Mouse (Mus musculus) neural tube, embryonic 14.5 days (tissue): ENCODE data around the gene Rnf166. TPM values are rescaled to one million over a fixed set of nuclear protein-coding genes. Genes with fewer than 3 reads are reported as not detected.
A peak's percentile ranks its signal among the peaks of the same experiment; 100 is the strongest.

Experiments used
- ATAC-seq: fragments of 200-750 bp; cut with Nextera tagmentation; 2 replicates; pipeline ENCODE4 v1.8.0; 2017; ENCODE audit warnings: low read depth, mild to moderate bottlenecking, moderate TSS enrichment, moderate library complexity
- H3K27ac ChIP-seq: fragments of 300-500 bp; sonication (generic); 2 replicates; pipeline ENCODE4 v1.5.1; 2014; ENCODE audit warnings: low read depth, mild to moderate bottlenecking, control low read depth, low read length, moderate library complexity, mixed read lengths
- H3K27me3 ChIP-seq: fragments of 300-500 bp; sonication (generic); 2 replicates; pipeline ENCODE4 v1.6.1; 2014; ENCODE audit warnings: low read length; ENCODE audit not compliant: control insufficient read depth, insufficient read depth
- H3K36me3 ChIP-seq: fragments of 300-500 bp; sonication (generic); 2 replicates; pipeline ENCODE4 v1.6.1; 2014; ENCODE audit warnings: low read length, mixed read lengths; ENCODE audit not compliant: control insufficient read depth, insufficient read depth
- H3K4me1 ChIP-seq: fragments of 300-500 bp; sonication (generic); 2 replicates; pipeline ENCODE4 v1.6.1; 2014; ENCODE audit warnings: low read length; ENCODE audit not compliant: control insufficient read depth, insufficient read depth
- H3K4me2 ChIP-seq: fragments of 300-500 bp; sonication (generic); 2 replicates; pipeline ENCODE4 v1.6.1; 2014; ENCODE audit warnings: mild to moderate bottlenecking, low read depth, low read length, control low read depth
- H3K4me3 ChIP-seq: fragments of 300-500 bp; sonication (generic); 2 replicates; pipeline ENCODE4 v1.5.1; 2014; ENCODE audit warnings: low read depth, low read length, control low read depth, mixed read lengths
- H3K9ac ChIP-seq: fragments of 300-500 bp; sonication (generic); replicated peaks from 2 replicates; pipeline ENCODE4 v1.6.1; 2014; ENCODE audit warnings: low read depth, mild to moderate bottlenecking, control low read depth, low read length, mixed read lengths
- H3K9me3 ChIP-seq: fragments of 300-500 bp; sonication (generic); 2 replicates; pipeline ENCODE4 v1.6.1; 2016; ENCODE audit warnings: low read length; ENCODE audit not compliant: control insufficient read depth
- WGBS: fragments of 180-500 bp; shearing (Covaris S2); extraction: QIAGEN DNeasy Blood & Tissue Kit; methylation state at CpG from one replicate; pipeline ENCODE4 v1.1.7; 2014; 5-methylcytosine and 5-hydroxymethylcytosine counted together
- polyA plus RNA-seq: library from polyadenylated mRNA; unstranded; fragments of >200 nt; fragmentation: Nextera tagmentation; extraction: Ambion mirVana; gene quantifications from 2 replicates; pipeline ENCODE4 v1.2.1, GENCODE M21; 2014

The Rnf166 gene
- polyA plus RNA-seq, 1 experiment from 2014 or later: 28.5 TPM

GRCm38 (mm10) chr8:122436586-122437125 is 39.2 kb downstream of the Rnf166 start:
- H3K9me3 ChIP-seq: no peaks in the 10 kb centered on the region
- H3K36me3 ChIP-seq: peaks cover 26% of the 10 kb centered on the region
- 93% methylated on average over 20 of the region's 20 CpGs for WGBS

GRCm38 (mm10) chr8:122436146-122436545 is 39.7 kb downstream of the Rnf166 start:
- H3K36me3 ChIP-seq: peaks cover 26% of the 10 kb centered on the region
- no peak for ATAC-seq
- 95% methylated on average over 9 of the region's 9 CpGs for WGBS

More at GRCm38 (mm10) chr8:122436586-122437125, 39.2 kb downstream of the Rnf166 start:
- H3K4me3 ChIP-seq: no peak overlapping the region
- no peak overlapping the region for H3K4me2 ChIP-seq
- ATAC-seq: no peak
- no peaks in the 10 kb centered on the region for H3K4me1 ChIP-seq
- no peak overlapping the region for H3K27ac ChIP-seq
- H3K27me3 ChIP-seq: no peaks in the 10 kb centered on the region
- no peak overlapping the region for H3K9ac ChIP-seq

GRCm38 (mm10) chr8:122435375-122435774 is 40.5 kb downstream of the Rnf166 start:
- H3K9me3 ChIP-seq: no peaks in the 10 kb centered on the region
- no peaks in the 10 kb centered on the region for H3K27me3 ChIP-seq
- no peak overlapping the region for H3K4me3 ChIP-seq
- H3K4me1 ChIP-seq: no peaks in the 10 kb centered on the region
- ATAC-seq: no peak
- 93% methylated on average over 6 of the region's 6 CpGs for WGBS
- H3K36me3 ChIP-seq: peaks cover 26% of the 10 kb centered on the region
- H3K4me2 ChIP-seq: no peak overlapping the region
- H3K27ac ChIP-seq: no peak overlapping the region
- H3K9ac ChIP-seq: no peak overlapping the region

More at GRCm38 (mm10) chr8:122436146-122436545, 39.7 kb downstream of the Rnf166 start:
- Histone ChIP-seq H3K9me3 (no peaks in the 10 kb centered on the region), H3K4me1 (no peaks in the 10 kb centered on the region), H3K27me3 (no peaks in the 10 kb centered on the region), H3K9ac (no peak overlapping the region), H3K4me3 (no peak overlapping the region), H3K27ac (no peak overlapping the region), H3K4me2 (no peak overlapping the region)

GRCm38 (mm10) chr8:122433269-122433905 is 42.5 kb downstream of the Rnf166 start:
- no peaks in the 10 kb centered on the region for H3K27me3 ChIP-seq
- no peaks in the 10 kb centered on the region for H3K4me1 ChIP-seq
- no peak overlapping the region for H3K9ac ChIP-seq
- no peak overlapping the region for H3K27ac ChIP-seq
- ATAC-seq: peak; percentile 36
- no peak overlapping the region for H3K4me3 ChIP-seq
- no peak overlapping the region for H3K4me2 ChIP-seq
- H3K9me3 ChIP-seq: no peaks in the 10 kb centered on the region
- peaks cover 21% of the 10 kb centered on the region for H3K36me3 ChIP-seq
- WGBS: 72% methylated on average over 11 of the region's 11 CpGs

GRCm38 (mm10) chr8:122432443-122433268 is 43.2 kb downstream of the Rnf166 start, which contains the start of gene Cyba:
TSS of gene Cyba (minus strand) at chr8:122432930.
- Histone ChIP-seq H3K9me3 (no peaks in the 10 kb centered on the region), H3K27me3 (no peaks in the 10 kb centered on the region), H3K27ac (0 out of 2 replicates have a peak within 1 kb of the TSS, but pooled peaks have one; percentile 22), H3K4me1 (no peaks in the 10 kb centered on the region), H3K4me3 (peak within 1 kb of the TSS; percentile 26), H3K36me3 (peaks cover 21% of the 10 kb centered on the region), H3K4me2 (peak within 1 kb of the TSS; percentile 50), H3K9ac (peak within 1 kb of the TSS; percentile 44)
- WGBS: 5% methylated on average over 44 of the region's 45 CpGs
- ATAC-seq: peak; percentile 68; the same call in 1 of the 2 replicates

- H3K4me3 ChIP-seq: peak overlapping the region; percentile 26
- H3K27me3 ChIP-seq: no peaks in the 10 kb centered on the region
- no peaks in the 10 kb centered on the region for H3K9me3 ChIP-seq
- H3K27ac ChIP-seq: no peak overlapping the region
- peak overlapping the region; percentile 50 for H3K4me2 ChIP-seq
- whole genome bisulfite sequencing: 35% methylated on average over 18 of the region's 18 CpGs
- H3K4me1 ChIP-seq: no peaks in the 10 kb centered on the region
- H3K9ac ChIP-seq: peak overlapping the region; percentile 44
- H3K36me3 ChIP-seq: peaks cover 21% of the 10 kb centered on the region
- ATAC-seq: no peak
Observed at GRCm38 (mm10) chr8:122431694-122432442, 44.0 kb downstream of the Rnf166 start.

GRCm38 (mm10) chr8:122430646-122431045 is 45.2 kb downstream of the Rnf166 start:
- H3K4me3 ChIP-seq: no peak overlapping the region
- no peaks in the 10 kb centered on the region for H3K9me3 ChIP-seq
- H3K9ac ChIP-seq: no peak overlapping the region
- H3K27ac ChIP-seq: no peak overlapping the region
- no peaks in the 10 kb centered on the region for H3K27me3 ChIP-seq
- ATAC-seq: no peak
- H3K36me3 ChIP-seq: peaks cover 16% of the 10 kb centered on the region
- no peaks in the 10 kb centered on the region for H3K4me1 ChIP-seq
- 81% methylated on average over 3 of the region's 3 CpGs for WGBS
- no peak overlapping the region for H3K4me2 ChIP-seq

GRCm38 (mm10) chr8:122430058-122430636 is 45.7 kb downstream of the Rnf166 start:
- 90% methylated on average over 10 of the region's 10 CpGs for WGBS
- H3K9ac ChIP-seq: no peak overlapping the region
- ATAC-seq: no peak
- H3K27me3 ChIP-seq: no peaks in the 10 kb centered on the region
- H3K4me2 ChIP-seq: no peak overlapping the region
- H3K27ac ChIP-seq: no peak overlapping the region
- no peaks in the 10 kb centered on the region for H3K9me3 ChIP-seq
- H3K36me3 ChIP-seq: peaks cover 16% of the 10 kb centered on the region
- H3K4me3 ChIP-seq: no peak overlapping the region
- H3K4me1 ChIP-seq: no peaks in the 10 kb centered on the region
